ENCODE assay signal across 8 mouse cellular contexts in genomic region chr1:135452259-135452658, GRCm38 (mm10). TPM values are rescaled to one million over a fixed set of nuclear protein-coding genes. Genes with fewer than 3 reads are reported as not detected.
A peak's percentile ranks its signal among the peaks of the same experiment; 100 is the strongest.
DNase-seq lines count a peak whose midpoint lies in the region; TF ChIP-seq lines count a peak whose summit lies in the region.

No protein-coding gene starts in this region.

- no peak overlapping the region for H3K27ac ChIP-seq in layer of hippocampus, adult 2 months

- H3K4me3 ChIP-seq in layer of hippocampus, adult 2 months = no peak overlapping the region

- peak; percentile 13 to 40 for DNase-seq in cerebellum, adult 18-20 months
- no peak for DNase-seq in cerebellum, adult 9-11 months
- no peak for DNase-seq in layer of hippocampus, adult 2 months (ENCODE audit: low spot score in 2 of 2)
- no peak for DNase-seq in layer of hippocampus, adult 9-10 months (ENCODE audit: low spot score)
- DNase-seq in NIH3T3 (ENCODE audit: low read depth) = peak; percentile 59
- DNase-seq in left cerebral cortex, postnatal 4 days = peak; percentile 39
- peak; percentile 57 for DNase-seq in thymus, postnatal 14 days
- DNase-seq in urinary bladder, postnatal 10 days (ENCODE audit: low spot score) = no peak

- intact Hi-C loops in left cerebral cortex, postnatal 4 days (cut with DNase I) = no loop called here

- peak; percentile 76 for TF ChIP-seq CTCF in layer of hippocampus, adult 2 months (conservative IDR thresholded peaks at IDR 0.05)

RNA-seq across cellular contexts. Expression of gene Ipo9, which starts 22.0 kb away (rescaled TPM):
- total RNA-seq in layer of hippocampus, adult 2 months (2021) = 100 to 1,000 TPM; 146 to 154 TPM
- total RNA-seq in left cerebral cortex, postnatal 4 days (2021) = 100 to 1,000 TPM; 170 to 180 TPM

Comparison
In these comparisons a context has a peak if more than half of its experiments do, and no peak if none do; other contexts are left out.
1. DNase-seq: peak in cerebellum, adult 18-20 months (2 of 2), NIH3T3 (single experiment), left cerebral cortex, postnatal 4 days (single experiment) and thymus, postnatal 14 days (single experiment); none in cerebellum, adult 9-11 months (single experiment), layer of hippocampus, adult 2 months (0 of 2), layer of hippocampus, adult 9-10 months (single experiment) and urinary bladder, postnatal 10 days (single experiment).